26 mouse cellular contexts compared by ENCODE assay signal in genomic region chr14:121549834-121550233, GRCm38 (mm10). TPM values are rescaled to one million over a fixed set of nuclear protein-coding genes. Genes with fewer than 3 reads are reported as not detected.
"Had no signal": no experiment of that assay in that cellular context is flagged by ENCODE, and none has a peak within 500 bp of the region (broad histone marks: within the 10 kb centered on the region; RNA-seq: fewer than 3 reads in every experiment).

No protein-coding gene starts in this region.

- H3K4me2 ChIP-seq: heart, embryonic 11.5 days; heart, embryonic 13.5 days; heart, embryonic 15.5 days; hindbrain, embryonic 13.5 days; hindbrain, embryonic 15.5 days; kidney, embryonic 15.5 days; limb, embryonic 13.5 days; limb, embryonic 15.5 days had no signal

- H3K27me3 ChIP-seq: heart, embryonic 13.5 days; heart, embryonic 15.5 days; hindbrain, embryonic 13.5 days; hindbrain, embryonic 15.5 days; kidney, embryonic 15.5 days had no signal

- H3K9me3 ChIP-seq: heart, embryonic 13.5 days; heart, embryonic 15.5 days; hindbrain, embryonic 13.5 days; hindbrain, embryonic 15.5 days; kidney, embryonic 15.5 days; limb, embryonic 13.5 days; limb, embryonic 15.5 days had no signal

- ATAC-seq: forebrain, postnatal 0 days; hindbrain, postnatal 0 days had no signal

- H3K4me3 ChIP-seq: heart, adult 2 months; heart, embryonic 13.5 days; heart, embryonic 15.5 days; hindbrain, embryonic 13.5 days; hindbrain, embryonic 15.5 days; kidney, embryonic 15.5 days; limb, embryonic 13.5 days; limb, embryonic 15.5 days had no signal

- H3K4me1 ChIP-seq: hindbrain, embryonic 13.5 days; hindbrain, embryonic 15.5 days; kidney, embryonic 15.5 days had no signal

- H3K9ac ChIP-seq: forebrain, postnatal 0 days; heart, embryonic 13.5 days; heart, embryonic 15.5 days; hindbrain, embryonic 13.5 days; hindbrain, embryonic 15.5 days; kidney, embryonic 15.5 days; limb, embryonic 13.5 days; limb, embryonic 15.5 days had no signal

- H3K27ac ChIP-seq: heart, adult 2 months; heart, embryonic 13.5 days; heart, embryonic 15.5 days; hindbrain, embryonic 13.5 days; hindbrain, embryonic 15.5 days; hindbrain, postnatal 0 days; kidney, embryonic 15.5 days; kidney, postnatal 0 days; limb, embryonic 13.5 days; limb, embryonic 15.5 days had no signal

- DNase-seq: forebrain, postnatal 0 days; gastrocnemius, postnatal 14 days; gastrocnemius, postnatal 36 days; heart, adult 11 months; heart, adult 2 months; heart, postnatal 14 days; heart, postnatal 36 days; kidney, adult 11 months; kidney, adult 2 months; kidney, adult 9 months; kidney, postnatal 14 days; kidney, postnatal 36 days; layer of hippocampus, adult 9-11 months; layer of hippocampus, postnatal 36 days; left cerebral cortex, postnatal 4 days had no signal

RNA-seq across cellular contexts. Expression of gene Slc15a1, which starts 44.8 kb away (rescaled TPM):
- polyA plus RNA-seq: heart, adult 2 months; heart, embryonic 11.5 days; heart, embryonic 13.5 days; hindbrain, embryonic 13.5 days; limb, embryonic 11.5 days; limb, embryonic 13.5 days had no signal
